Mouse (Mus musculus): Measurements from ENCODE around the gene Wdr38. TPM values are rescaled to one million over a fixed set of nuclear protein-coding genes. Genes with fewer than 3 reads are reported as not detected.

Gene Wdr38
- polyA plus RNA-seq, 1 experiment, result 0.59 TPM

DNA sequence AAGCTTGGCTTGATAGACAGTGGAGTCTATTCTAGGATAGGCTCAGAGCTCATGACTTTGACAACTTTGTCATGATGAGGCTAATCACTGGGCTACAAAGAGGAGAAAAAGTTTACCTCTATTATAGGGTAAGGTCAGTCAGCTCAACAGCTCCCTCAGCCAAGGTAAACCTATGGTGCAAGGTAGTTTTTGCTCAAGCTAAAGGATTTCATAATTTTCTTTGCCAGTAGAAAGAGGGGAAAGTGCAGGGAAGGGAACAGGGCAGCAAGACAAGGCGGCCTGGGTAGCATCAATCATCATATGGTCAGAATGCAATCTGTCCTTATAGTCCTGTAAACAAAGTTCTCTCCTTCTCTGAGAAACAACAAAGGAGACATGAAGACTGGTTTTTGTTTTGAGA lies 42.9 kb downstream of the Wdr38 start:
- DNase-seq, result no peak
- TF ChIP-seq POLR2A (IDR thresholded peaks at IDR 0.05; ENCODE audit: low read depth, low read length) (no peak), CTCF (conservative IDR thresholded peaks at IDR 0.05; ENCODE audit: insufficient read depth, insufficient read length, low read depth, low read length) (no peak)
- H3K4me3 ChIP-seq (ENCODE audit: insufficient read depth, low read depth, low read length), result no peak overlapping the region
- peaks cover 2% of the 10 kb centered on the region for H3K36me3 ChIP-seq (ENCODE audit: control insufficient read depth, insufficient read depth, low read length)
- H3K4me1 ChIP-seq (ENCODE audit: control insufficient read depth, insufficient read depth, low read length), result no peaks in the 10 kb centered on the region
- no peaks in the 10 kb centered on the region for H3K27me3 ChIP-seq (replicated peaks; ENCODE audit: control insufficient read depth, insufficient read depth, low read length)
- H3K27ac ChIP-seq (ENCODE audit: insufficient read depth, low read depth, low read length), result no peak overlapping the region
- WGBS, result 98% methylated on average over 1 of the region's 1 CpGs

DNA sequence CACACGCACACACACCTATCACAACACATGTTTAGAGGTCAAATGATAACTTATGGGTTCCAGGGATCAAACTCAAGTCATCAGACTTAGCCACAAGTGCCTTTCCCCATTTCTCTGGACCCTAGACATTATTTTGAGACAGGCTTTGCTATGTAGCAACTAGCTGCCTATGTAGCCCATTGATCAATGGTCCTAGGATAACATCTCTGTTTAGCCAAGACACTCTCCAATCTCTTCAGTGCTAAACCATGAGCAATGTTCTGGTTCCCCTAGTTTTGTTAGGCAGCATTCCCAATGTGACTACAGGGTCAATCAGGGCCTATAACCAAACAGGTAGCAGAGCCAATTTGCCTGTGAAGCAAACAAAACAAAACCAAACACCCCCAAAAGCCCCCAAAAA lies 51.2 kb downstream of the Wdr38 start:
- Histone ChIP-seq H3K27me3 (replicated peaks; ENCODE audit: control insufficient read depth, insufficient read depth, low read length) (no peaks in the 10 kb centered on the region), H3K36me3 (ENCODE audit: control insufficient read depth, insufficient read depth, low read length) (peaks cover 5% of the 10 kb centered on the region), H3K4me3 (ENCODE audit: insufficient read depth, low read depth, low read length) (no peak overlapping the region), H3K27ac (ENCODE audit: insufficient read depth, low read depth, low read length) (no peak overlapping the region), H3K4me1 (ENCODE audit: control insufficient read depth, insufficient read depth, low read length) (no peaks in the 10 kb centered on the region)
- WGBS, result 90% methylated on average over 1 of the region's 1 CpGs
- DNase-seq, result no peak
- no peak for TF ChIP-seq CTCF (conservative IDR thresholded peaks at IDR 0.05; ENCODE audit: insufficient read depth, insufficient read length, low read depth, low read length)
- no peak for TF ChIP-seq POLR2A (IDR thresholded peaks at IDR 0.05; ENCODE audit: low read depth, low read length)

Other genes starting within 250 kb of the Wdr38 start
- gene Nr6a1, start 69.8 kb upstream of the Wdr38 start, polyA plus RNA-seq (2012; rRNA removed), result 2.6 and 5.1 TPM in 2 replicates
- gene Olfml2a, start 65.5 kb upstream of the Wdr38 start, polyA plus RNA-seq (2012; rRNA removed), result 0.98 and 1.2 TPM in 2 replicates
- gene Arpc5l, start 7.9 kb downstream of the Wdr38 start, polyA plus RNA-seq (2012; rRNA removed), result 31.6 and 34.4 TPM in 2 replicates
- 105 and 184 TPM in 2 replicates for gene Rpl35, start 8.1 kb downstream of the Wdr38 start, polyA plus RNA-seq (2012; rRNA removed)
- 10.5 and 11.3 TPM in 2 replicates for gene Golga1, start 68.1 kb downstream of the Wdr38 start, polyA plus RNA-seq (2012; rRNA removed)
- gene Scai, start 193.3 kb downstream of the Wdr38 start, polyA plus RNA-seq (2012; rRNA removed), result 1.7 TPM in 2 replicates
- 24.9 and 32.6 TPM in 2 replicates for gene Ppp6c, start 229.0 kb downstream of the Wdr38 start, polyA plus RNA-seq (2012; rRNA removed)

Data from kidney, adult 2 months (tissue).